Mouse (Mus musculus): Measurements from ENCODE around the gene Gm5286.
"Not testable (repeated sequence)": the region's sequence is repeated elsewhere in the genome, so short reads cannot be mapped to it uniquely, and the experiment has no call there.

The Gm5286 gene

DNA sequence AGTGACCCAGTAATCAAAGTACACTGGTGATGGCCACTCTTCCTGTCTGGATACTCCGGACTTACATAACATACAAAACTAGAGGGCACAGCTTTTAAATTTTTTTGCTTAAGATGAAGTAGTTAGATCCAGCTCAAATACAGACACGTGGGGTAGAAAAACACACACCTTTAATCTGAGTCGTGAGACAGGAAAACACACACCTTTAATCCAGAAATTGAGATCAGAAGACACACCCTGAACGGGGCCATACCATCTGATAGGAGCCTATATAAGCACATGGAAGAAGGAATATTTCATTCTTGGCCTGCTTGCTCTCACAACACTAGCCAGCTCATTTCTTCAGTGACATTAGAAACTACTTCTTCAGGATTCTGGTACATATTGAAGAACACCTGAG is at the start of gene Gm5286:
Gm5286 (plus strand) TSS at position 301 of the 400 bp plus-strand sequence.
- not testable (repeated sequence) for DNase-seq

DNA sequence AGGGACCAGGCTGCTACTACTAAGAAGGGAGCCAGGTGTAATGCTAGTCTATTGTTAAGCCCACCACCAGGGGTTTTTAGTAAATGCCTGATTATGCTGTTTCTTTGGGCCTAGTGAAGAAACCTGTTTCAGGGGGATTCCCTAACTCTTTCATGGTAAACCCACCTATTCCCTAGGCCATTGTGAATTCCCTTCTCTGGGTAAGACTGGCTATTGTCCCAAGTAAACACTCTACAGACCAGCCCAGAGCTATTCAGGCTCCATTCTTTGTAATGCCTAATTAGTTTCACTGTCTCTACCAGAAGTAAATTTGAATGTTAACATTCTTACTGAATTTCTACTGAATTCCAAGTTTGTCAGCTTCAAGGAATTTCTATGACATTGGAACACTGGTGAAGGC is 29.2 kb upstream of the Gm5286 start:
- not testable (repeated sequence) for DNase-seq

DNA sequence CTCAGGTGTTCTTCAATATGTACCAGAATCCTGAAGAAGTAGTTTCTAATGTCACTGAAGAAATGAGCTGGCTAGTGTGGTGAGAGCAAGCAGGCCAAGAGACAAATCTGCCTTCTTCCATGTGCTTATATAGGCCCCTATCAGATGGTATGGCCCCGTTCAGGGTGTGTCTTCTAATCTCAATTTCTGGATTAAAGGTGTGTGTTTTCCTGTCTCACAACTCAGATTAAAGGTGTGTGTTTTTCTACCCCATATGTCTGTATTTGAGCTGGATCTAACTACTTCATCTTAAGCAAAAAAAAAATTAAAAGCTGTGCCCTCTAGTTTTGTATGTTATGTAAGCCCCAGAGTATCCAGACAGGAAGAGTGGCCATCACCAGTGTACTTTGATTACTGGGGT is 18.4 kb upstream of the Gm5286 start, which contains the start of gene Gm10696:
Gm10696 (minus strand) TSS at position 101 of the 400 bp plus-strand sequence.
- DNase-seq: not testable (repeated sequence)

All from lung, postnatal 4 days (tissue).